Mouse (Mus musculus): Measurements from ENCODE around the gene Boc. TPM values are rescaled to one million over a fixed set of nuclear protein-coding genes. Genes with fewer than 3 reads are reported as not detected.

Gene Boc
- polyA plus RNA-seq (2014; fragmentation: Illumina TruSeq; extraction: RNeasy Lipid Tissue Mini Kit (QIAGEN cat#74804); ENCODE audit: low replicate concordance) = 0.48 TPM

DNA sequence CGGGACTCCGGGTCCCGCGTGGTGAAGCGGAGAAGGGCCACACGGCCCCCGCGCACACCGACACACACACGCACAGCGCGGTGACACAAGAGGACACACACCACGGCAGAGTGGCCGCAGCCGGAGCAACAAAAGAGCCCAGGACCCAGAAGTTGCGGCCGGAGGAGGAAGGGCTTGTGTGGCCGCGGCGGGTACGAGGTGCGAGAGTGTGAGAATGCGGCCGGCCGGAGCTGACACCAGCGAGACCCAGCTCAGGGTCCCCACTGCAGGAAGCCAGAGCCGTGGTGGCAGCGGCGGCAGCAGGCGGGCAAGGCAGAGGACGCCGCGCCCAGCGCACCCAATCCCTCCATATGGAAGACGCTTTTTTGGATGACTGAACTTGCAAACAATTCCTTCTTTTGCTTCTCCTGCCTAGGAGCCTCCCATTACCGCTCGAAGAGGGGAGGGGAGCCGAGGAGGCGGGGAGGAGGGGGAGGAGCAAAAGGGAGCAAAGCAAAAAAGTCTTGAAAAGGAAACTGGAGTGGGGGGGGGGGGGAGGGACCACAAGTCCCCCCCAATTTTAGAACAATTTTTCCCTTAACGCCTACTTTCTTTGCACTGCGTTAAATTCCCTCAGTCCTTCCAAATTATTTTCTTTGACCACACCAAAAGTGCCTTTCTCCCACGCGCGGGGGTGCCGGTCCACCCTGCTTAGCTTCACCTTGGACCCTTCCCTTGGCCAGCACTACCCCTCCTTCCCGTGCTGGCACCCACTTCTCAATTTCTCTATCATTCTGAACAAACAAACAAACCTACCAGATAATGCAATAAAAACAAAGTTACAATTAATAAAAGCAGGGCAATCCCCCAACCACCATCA is at the start of gene Boc:
TSS of gene Boc (minus strand) at position 427 of the 859 bp plus-strand sequence.

Other genes with a start within 250 kb of the Boc start
- 2.4 TPM for gene Sidt1, start 225.7 kb downstream of the Boc start, polyA plus RNA-seq (2014; fragmentation: Illumina TruSeq; extraction: RNeasy Lipid Tissue Mini Kit (QIAGEN cat#74804); ENCODE audit: low replicate concordance)
- 11.1 TPM for gene Spice1, start 211.8 kb downstream of the Boc start, polyA plus RNA-seq (2014; fragmentation: Illumina TruSeq; extraction: RNeasy Lipid Tissue Mini Kit (QIAGEN cat#74804); ENCODE audit: low replicate concordance)
- gene Cfap44, start 164.1 kb downstream of the Boc start, polyA plus RNA-seq (2014; fragmentation: Illumina TruSeq; extraction: RNeasy Lipid Tissue Mini Kit (QIAGEN cat#74804); ENCODE audit: low replicate concordance) = not detected
- gene Nepro, start 165.4 kb upstream of the Boc start, polyA plus RNA-seq (2014; fragmentation: Illumina TruSeq; extraction: RNeasy Lipid Tissue Mini Kit (QIAGEN cat#74804); ENCODE audit: low replicate concordance) = 8.4 TPM
- 60.5 TPM for gene Gtpbp8, start 187.5 kb upstream of the Boc start, polyA plus RNA-seq (2014; fragmentation: Illumina TruSeq; extraction: RNeasy Lipid Tissue Mini Kit (QIAGEN cat#74804); ENCODE audit: low replicate concordance)
- gene Cd200r1, start 206.8 kb upstream of the Boc start, polyA plus RNA-seq (2014; fragmentation: Illumina TruSeq; extraction: RNeasy Lipid Tissue Mini Kit (QIAGEN cat#74804); ENCODE audit: low replicate concordance) = 12.4 TPM

Data from small intestine, adult 10 weeks (tissue).